Mouse (Mus musculus) ES-E14 (cell line): Measurements from ENCODE around the gene Olfr318. TPM values are rescaled to one million over a fixed set of nuclear protein-coding genes. Genes with fewer than 3 reads are reported as not detected.
"Not testable (repeated sequence)": the region's sequence is repeated elsewhere in the genome, so short reads cannot be mapped to it uniquely, and the experiment has no call there.

Experiments
- DNase-seq: peaks from one replicate; pipeline ENCODE4 v3.0.0-alpha.2; 2013; ENCODE audit warnings: low read depth, low spot score
- H3K27ac ChIP-seq: 2 replicates; pipeline ENCODE4 v1.5.1; 2012; ENCODE audit warnings: low read depth, mild to moderate bottlenecking, low read length, moderate library complexity, mixed read lengths; ENCODE audit not compliant: poor library complexity, insufficient read depth, severe bottlenecking
- H3K36me3 ChIP-seq: 2 replicates; pipeline ENCODE4 v1.6.1; 2012; ENCODE audit warnings: mild to moderate bottlenecking, low read length, moderate library complexity, mixed read lengths; ENCODE audit not compliant: control insufficient read depth, poor library complexity, insufficient read depth, severe bottlenecking
- H3K4me1 ChIP-seq, 2 experiments: fragments of 150-350 bp in 1 of 2; sonication (generic) in 1 of 2; 2 replicates each; pipeline ENCODE4 v1.6.1; 2012; ENCODE audit warnings: low read length in 2 of 2, mild to moderate bottlenecking in 1 of 2, mixed read lengths in 1 of 2; ENCODE audit not compliant: control insufficient read depth in 2 of 2, insufficient read depth in 2 of 2, poor library complexity in 1 of 2
- H3K4me3 ChIP-seq, 2 experiments: fragments of 150-350 bp in 1 of 2; sonication (generic) in 1 of 2; 2 replicates each; pipeline ENCODE4 v1.5.1; 2012; ENCODE audit warnings: low read length in 2 of 2, low read depth in 1 of 2, mild to moderate bottlenecking in 1 of 2, mixed read lengths in 1 of 2; ENCODE audit not compliant: insufficient read depth in 1 of 2, poor library complexity in 1 of 2, severe bottlenecking in 1 of 2
- H3K9ac ChIP-seq: 2 replicates; pipeline ENCODE4 v1.6.1; 2012; ENCODE audit warnings: low read depth, mild to moderate bottlenecking, low read length, mixed read lengths; ENCODE audit not compliant: poor library complexity, insufficient read depth, severe bottlenecking
- H3K9me3 ChIP-seq: fragments of 150-350 bp; sonication (generic); 2 replicates; pipeline ENCODE4 v1.6.1; 2012; ENCODE audit warnings: low read depth, mild to moderate bottlenecking, low read length; ENCODE audit not compliant: control insufficient read depth, insufficient read depth
- CHD2 ChIP-seq: IDR thresholded peaks from 2 replicates; pipeline ENCODE4 v1.6.1; 2014; ENCODE audit warnings: mild to moderate bottlenecking, low read depth, low read length, inconsistent platforms
- HCFC1 ChIP-seq: IDR thresholded peaks from 2 replicates; pipeline ENCODE4 v1.6.1; 2012; ENCODE audit warnings: low read length, inconsistent platforms, borderline replicate concordance; ENCODE audit not compliant: insufficient read depth
- MAFK ChIP-seq: IDR thresholded peaks from 2 replicates; pipeline ENCODE4 v1.6.1; 2014; ENCODE audit warnings: mild to moderate bottlenecking, low read depth, low read length, inconsistent platforms; ENCODE audit not compliant: insufficient read depth
- ZC3H11A ChIP-seq: IDR thresholded peaks from 2 replicates; pipeline ENCODE4 v1.6.1; 2012; ENCODE audit warnings: low read depth, mild to moderate bottlenecking, inconsistent platforms, low read length, borderline replicate concordance
- ZNF384 ChIP-seq: IDR thresholded peaks from 2 replicates; pipeline ENCODE4 v1.6.1; 2012; ENCODE audit warnings: low read depth, low read length, inconsistent platforms
- in situ Hi-C, 2 experiments: fragments of 600-800 bp; cut with MboI; formaldehyde crosslinking; loops; one replicate each; pipeline ENCODE4 v1.15.1; 2025; ENCODE audit warnings: low sequenced_read_pairs in 2 of 2, inconsistent platforms in 1 of 2; ENCODE audit not compliant: unreplicated experiment in 2 of 2
- total RNA-seq: library from RNA; depleted of rRNA; stranded (reverse); fragments of 300-350 nt; gene quantifications from 2 replicates; pipeline ENCODE4 v1.2.3, GENCODE M21; 2012

Gene Olfr318
- total RNA-seq, 1 experiment: not detected

DNA sequence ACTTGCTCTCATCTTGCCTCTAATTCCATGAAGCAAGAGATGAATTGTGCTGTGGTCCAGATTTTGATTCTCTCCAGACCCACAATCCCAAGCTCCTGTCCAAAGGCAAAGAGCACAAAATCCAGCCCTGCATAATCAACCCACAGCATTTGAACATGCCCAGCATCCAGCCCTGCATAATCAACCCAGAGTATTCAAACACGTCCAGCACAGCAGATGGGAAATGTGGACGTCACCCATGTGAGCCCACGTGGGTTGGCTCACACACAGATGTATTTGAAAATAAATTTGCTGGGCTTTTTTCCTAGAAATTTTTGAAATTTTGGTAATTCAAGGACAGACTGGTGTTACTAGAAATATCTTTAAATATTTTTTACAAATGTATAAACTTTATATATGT, 9.6 kb upstream of the Olfr318 start:
- in situ Hi-C loops: loop anchor here (10.0 kb wide), 1 partner anchor 69 kb away; no protein-coding TSS in a partner anchor
- H3K9ac ChIP-seq: no peak overlapping the region
- H3K9me3 ChIP-seq: no peaks in the 10 kb centered on the region
- no peaks in the 10 kb centered on the region for H3K4me1 ChIP-seq
- H3K4me3 ChIP-seq: no peak overlapping the region
- DNase-seq: no peak
- TF ChIP-seq ZNF384 (no peak), CHD2 (no peak), MAFK (no peak), ZC3H11A (no peak), HCFC1 (no peak)
- H3K27ac ChIP-seq: no peak overlapping the region
- no peaks in the 10 kb centered on the region for H3K36me3 ChIP-seq

DNA sequence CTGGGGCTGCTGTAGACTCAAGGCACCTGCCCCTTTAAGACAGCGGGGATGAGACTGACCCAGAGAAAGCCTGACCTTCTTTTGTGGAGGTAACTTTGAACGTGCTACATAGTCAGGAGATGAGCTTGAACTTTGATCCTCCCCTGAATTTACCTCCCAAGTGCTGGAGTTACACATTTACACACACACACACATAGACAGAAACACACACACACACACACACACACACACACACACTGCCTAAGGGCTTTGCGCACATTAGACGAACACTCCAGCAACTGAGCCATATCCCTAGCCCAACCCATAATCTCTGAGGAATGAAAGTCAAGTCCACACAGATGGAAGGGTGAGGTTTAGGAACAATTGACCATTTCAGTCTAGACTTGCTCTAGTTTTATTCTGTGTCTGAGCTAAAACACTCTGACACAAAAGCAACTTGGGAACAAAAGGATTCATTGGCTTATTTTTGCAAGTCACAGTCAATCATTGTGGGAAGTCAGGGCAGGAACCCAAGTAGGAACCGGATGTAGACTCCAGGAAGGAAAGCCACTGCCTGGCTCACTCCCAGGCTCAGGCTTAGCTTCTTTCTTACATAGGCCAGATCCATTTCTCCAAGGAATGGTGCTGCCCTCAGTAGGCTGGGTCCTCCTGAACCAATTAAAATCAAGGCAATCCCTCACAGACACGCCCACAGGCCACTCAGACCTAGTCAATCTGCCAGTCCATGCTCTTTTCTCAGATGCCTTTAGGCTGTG, 4.3 kb upstream of the Olfr318 start:
- H3K9me3 ChIP-seq, H3K4me3 ChIP-seq, H3K9ac ChIP-seq, DNase-seq, H3K4me1 ChIP-seq, in situ Hi-C loops, H3K36me3 ChIP-seq, H3K27ac ChIP-seq: not testable (repeated sequence)

DNA sequence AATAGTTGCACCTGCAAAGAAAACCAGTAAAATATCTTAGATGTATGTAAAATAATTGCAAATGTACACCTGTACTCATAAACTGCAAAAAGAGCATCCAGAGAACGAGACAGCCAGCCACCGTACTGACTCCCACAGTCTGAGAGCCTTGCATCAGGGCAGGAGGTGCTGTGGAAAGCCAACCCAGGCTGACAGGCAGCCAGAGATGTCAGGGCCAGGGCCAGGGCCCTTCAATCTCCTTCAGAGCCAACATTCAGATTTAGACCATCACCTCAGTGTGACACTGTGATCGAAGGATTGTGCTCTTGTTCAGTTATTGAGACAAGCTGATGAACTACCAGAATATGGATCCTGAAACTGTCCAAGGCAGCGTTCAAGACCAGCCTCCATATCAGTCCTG, 4.1 kb downstream of the Olfr318 start:
- in situ Hi-C loops: no loop called here
- no peak for TF ChIP-seq HCFC1
- no peak for TF ChIP-seq ZNF384
- TF ChIP-seq CHD2: no peak
- TF ChIP-seq ZC3H11A: no peak
- no peak for TF ChIP-seq MAFK
- H3K36me3 ChIP-seq: no peaks in the 10 kb centered on the region
- no peaks in the 10 kb centered on the region for H3K9me3 ChIP-seq
- DNase-seq: no peak
- H3K4me1 ChIP-seq: no peaks in the 10 kb centered on the region
- no peak overlapping the region for H3K27ac ChIP-seq
- H3K4me3 ChIP-seq: no peak overlapping the region
- H3K9ac ChIP-seq: no peak overlapping the region

- H3K36me3 ChIP-seq, H3K9me3 ChIP-seq, H3K4me1 ChIP-seq, in situ Hi-C loops, H3K4me3 ChIP-seq, H3K9ac ChIP-seq, H3K27ac ChIP-seq, DNase-seq: not testable (repeated sequence)
Observed at GRCm38 (mm10) chr11:58717723-58718122, 6.1 kb downstream of the Olfr318 start.

DNA sequence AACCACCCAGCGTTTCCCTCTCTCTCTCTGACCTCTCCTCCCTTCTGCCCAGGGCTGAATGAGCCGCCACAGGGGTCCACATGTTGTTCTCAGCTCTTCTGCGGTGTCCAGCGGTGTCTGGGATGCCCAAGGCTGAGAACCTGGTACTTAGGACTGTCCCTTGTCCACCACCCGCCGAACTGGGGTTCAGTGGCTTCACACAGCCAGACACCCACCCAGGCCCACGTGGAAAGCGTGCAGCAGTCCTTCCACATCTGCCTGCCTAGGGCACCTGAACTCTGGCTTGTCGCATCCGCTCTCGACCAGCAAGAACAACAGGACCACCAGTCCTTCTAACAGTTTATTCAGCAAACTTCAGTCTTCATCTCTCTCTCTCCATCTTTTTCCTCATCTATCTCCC, 14.7 kb downstream of the Olfr318 start:
- Histone ChIP-seq H3K4me1 (no peaks in the 10 kb centered on the region), H3K9ac (no peak overlapping the region), H3K9me3 (no peaks in the 10 kb centered on the region), H3K36me3 (no peaks in the 10 kb centered on the region), H3K27ac (no peak overlapping the region), H3K4me3 (no peak overlapping the region)
- in situ Hi-C loops: no loop called here
- no peak for DNase-seq
- TF ChIP-seq ZC3H11A: no peak
